Mouse (Mus musculus): ENCODE data around the gene Gucy1b2.

GRCm38 (mm10) chr14:62479395-62479794, 23.3 kb upstream of the Gucy1b2 start:
- TF ChIP-seq CTCF (IDR thresholded peaks at IDR 0.05; ENCODE audit: low read depth, low read length) (no peak), POLR2A (IDR thresholded peaks at IDR 0.05; ENCODE audit: borderline replicate concordance, low read depth, low read length) (no peak)

Data from bone marrow macrophage, adult 2 months (primary cell).